Mouse (Mus musculus): ENCODE results near the gene Gabrb3.

DNA sequence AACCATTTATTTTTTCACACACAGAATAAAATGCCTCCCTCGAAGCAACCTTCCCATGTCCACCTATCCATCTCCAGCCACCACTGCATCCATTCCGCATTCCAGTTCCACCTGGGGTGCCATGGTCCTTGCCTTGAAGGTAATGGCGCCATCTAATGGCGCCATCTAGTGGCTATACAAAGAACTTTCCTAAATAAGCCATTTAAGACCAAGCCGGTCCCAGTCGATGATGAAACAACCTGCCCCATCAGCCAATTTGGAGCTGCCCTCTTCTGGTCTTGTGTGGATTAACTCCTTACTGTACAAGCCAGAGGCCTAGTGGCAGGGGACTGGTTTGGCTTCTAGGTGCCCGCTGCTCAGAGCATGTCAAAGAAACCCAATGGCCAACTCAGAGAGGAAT lies 119.1 kb downstream of the Gabrb3 start:
- TF ChIP-seq CTCF (IDR thresholded peaks at IDR 0.05; ENCODE audit: control insufficient read depth, insufficient read depth, low read length), result no peak
- TF ChIP-seq POLR2A (IDR thresholded peaks at IDR 0.05; ENCODE audit: borderline replicate concordance, control insufficient read depth, low read depth, low read length), result no peak
